Mouse (Mus musculus) embryonic fibroblast, embryonic 13.5 days (primary cell): ENCODE measurements at regions not wholly inside any gene's neighbourhood (a gene's known extent, or its start where the extent isn't known, plus 50 kb on each side); places are given as distances from the start of the nearest gene placed in this dataset.

ENCODE experiments used
- CTCF ChIP-seq: IDR thresholded peaks from 2 replicates; pipeline ENCODE4 v1.5.1; 2011; ENCODE audit warnings: mild to moderate bottlenecking, control low read depth, low read length, moderate library complexity, borderline replicate concordance; ENCODE audit not compliant: insufficient read depth
- POLR2A ChIP-seq: IDR thresholded peaks from 2 replicates; pipeline ENCODE4 v1.6.1; 2011; ENCODE audit warnings: low read depth, mild to moderate bottlenecking, control low read depth, low read length, moderate library complexity

DNA sequence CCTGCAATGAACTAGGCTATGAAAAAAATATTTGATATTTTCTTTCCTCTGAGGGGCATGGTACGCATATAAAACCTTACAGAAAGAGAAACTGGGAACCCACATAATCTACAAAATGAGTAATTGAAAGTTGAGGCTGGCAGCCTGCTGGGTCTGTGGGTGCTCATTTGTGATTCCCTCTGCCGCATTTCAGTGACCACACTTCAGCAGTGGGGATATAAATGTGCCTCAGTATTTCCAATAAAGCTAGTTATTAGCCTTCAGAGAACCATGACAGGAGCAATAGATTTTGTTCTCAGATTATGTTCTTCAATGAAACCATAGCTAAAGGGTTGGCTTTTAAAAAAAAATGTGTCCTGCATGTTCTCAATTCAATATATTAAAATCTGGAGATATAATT lies 828.0 kb upstream of the Adam24 start:
- TF ChIP-seq CTCF, result no peak
- TF ChIP-seq POLR2A, result no peak
